Mouse (Mus musculus): ENCODE results near the gene Ppy.

The Ppy gene

GRCm38 (mm10) chr11:102087931-102088898 lies 12.9 kb downstream of the Ppy start, which contains the start of gene Mpp2:
TSS of gene Mpp2 (minus strand) at chr11:102088515.
- DNase-seq: peak; percentile 65 to 75

DNA sequence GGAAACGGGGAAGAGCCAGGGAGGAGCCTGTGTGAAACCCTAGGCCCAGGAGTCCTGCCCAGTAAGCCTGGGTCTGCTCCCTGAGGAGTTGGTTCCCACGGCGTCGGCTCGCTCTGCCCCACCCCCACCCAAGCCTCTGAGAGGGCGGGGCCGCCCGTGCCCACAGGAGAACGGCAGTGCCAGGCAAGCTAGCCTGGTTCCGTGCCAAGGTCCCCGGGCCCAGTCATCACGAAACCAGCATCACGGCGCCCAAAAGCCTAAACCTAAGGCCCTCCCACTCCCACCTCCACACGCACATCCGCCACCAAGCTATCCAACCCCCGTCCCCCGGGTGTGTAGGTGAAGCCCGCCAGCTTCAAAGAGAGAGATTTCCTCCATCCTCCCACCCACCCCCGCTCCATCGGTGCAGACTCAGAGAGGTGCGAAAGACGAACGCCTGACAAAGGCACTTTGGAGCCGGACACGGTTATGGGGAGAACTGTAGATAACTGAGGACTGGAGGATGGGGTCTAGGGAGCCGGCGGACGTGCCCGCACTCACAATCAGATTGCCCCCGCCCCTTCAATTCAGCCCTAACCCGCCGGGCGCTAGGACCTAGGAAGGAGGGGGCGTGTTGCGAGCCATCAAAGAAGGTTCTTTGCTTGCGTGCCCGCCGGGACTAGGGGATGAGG lies 13.9 kb downstream of the Ppy start:
- DNase-seq: peak; percentile 57 to 71

- no peak for DNase-seq
These were observed 14.8 kb downstream of the Ppy start for GRCm38 (mm10) chr11:102086331-102086730.

- peak in 1 of 2 experiments; percentile 26 for DNase-seq
These were observed 17.0 kb downstream of the Ppy start for GRCm38 (mm10) chr11:102084159-102084558.

DNA sequence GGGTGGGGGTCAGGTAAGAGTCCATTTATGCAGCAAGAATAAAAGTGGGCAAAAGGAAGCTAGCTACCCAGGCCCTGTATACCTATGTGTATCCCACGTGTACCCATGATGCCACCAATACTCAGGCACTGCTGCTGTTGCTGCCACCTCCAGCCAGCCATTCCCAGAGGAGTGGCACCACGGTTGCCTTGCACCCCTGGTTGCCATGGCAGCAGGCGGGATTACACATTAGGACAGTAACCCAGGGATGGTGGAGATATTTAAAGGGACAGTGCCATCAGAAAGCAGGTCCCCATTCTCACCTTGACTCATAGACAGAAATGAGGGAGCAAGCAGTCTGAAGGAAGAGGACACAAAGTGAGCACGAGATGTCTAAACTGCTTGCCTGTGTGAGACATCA lies 17.9 kb downstream of the Ppy start:
- no peak for DNase-seq

DNA sequence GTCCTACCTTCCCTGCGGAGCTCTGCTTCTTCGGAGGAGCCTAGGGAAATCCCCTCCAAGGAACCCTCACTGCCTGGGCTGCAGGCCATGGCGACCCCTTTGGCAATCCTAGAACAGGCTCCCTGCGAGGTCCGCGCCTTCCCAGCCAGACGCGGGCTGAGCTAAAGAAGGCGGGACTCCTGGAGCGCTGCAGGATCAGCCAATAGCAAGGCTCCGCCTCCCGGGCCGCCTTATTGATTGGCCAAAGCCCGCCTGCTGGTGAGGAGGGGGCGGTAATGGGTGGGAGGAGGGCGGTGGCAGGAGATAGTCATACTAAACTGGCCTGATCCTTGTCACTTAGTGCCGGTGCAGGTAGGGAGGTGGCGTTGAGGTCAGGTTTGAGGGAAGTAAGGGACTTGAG lies 18.8 kb downstream of the Ppy start:
- DNase-seq: peak; percentile 55 to 69

DNA sequence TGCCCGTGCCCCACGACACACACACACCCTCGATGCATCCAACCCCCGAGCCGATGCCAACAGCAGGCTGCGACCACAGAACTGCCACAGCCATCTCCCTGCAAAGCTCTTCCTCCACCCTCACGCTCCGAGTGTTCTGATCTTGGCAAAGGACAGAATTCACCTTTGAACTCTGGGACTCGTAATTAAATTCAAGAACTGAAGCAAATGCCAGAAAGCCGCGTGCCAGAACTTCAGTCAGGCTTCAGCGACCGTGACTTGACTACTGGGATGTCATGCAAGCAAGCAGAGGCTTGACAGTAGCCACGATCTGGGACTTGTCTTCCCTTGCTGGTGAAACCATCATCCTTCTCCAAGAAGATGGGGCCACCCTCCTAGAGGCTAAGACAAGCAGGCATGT lies 27.4 kb downstream of the Ppy start:
- DNase-seq: peak; percentile 63 to 73

DNA sequence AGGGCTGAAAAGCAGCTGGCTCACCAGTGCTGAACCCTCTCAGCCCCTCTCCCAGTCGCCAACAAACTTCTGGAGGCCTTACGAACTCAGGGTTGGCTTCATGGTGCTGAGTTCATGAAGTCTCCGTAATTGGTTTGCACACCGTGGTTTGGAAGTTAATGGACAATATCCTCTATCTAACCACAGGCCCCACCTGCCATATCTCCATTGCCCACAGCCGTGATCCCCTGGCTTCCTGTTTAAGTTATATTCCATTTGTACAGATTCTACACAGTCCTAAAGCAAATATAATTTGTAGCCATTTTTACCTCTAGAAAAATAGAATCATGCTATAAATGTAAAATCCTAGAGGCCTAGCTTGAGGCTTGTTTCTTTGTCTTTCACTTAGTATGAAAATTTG lies 28.4 kb downstream of the Ppy start:
- no peak for DNase-seq

GRCm38 (mm10) chr11:102070426-102070825 lies 30.7 kb downstream of the Ppy start:
- no peak for DNase-seq

GRCm38 (mm10) chr11:102069633-102070032 lies 31.5 kb downstream of the Ppy start:
- DNase-seq: no peak

DNA sequence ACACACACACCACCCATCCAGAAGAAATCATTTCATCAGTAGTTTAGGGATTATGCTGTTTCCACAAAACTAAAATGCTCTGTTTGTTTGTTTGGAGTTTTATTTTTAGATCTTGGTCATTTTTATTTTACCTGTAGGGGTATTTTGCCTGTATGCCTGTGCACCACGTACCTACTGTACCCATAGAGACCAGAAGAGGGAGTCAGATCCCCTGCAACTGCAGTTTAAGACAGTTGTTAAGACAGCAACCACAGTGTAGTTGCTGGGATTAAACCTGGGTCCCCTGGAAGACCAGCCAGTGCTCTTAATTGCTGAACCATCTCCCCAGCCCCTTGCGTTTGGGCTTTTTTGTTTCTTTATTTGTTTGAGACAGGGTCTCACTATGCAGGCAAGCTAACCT lies 32.1 kb downstream of the Ppy start:
- peak in 1 of 2 experiments; percentile 36 for DNase-seq

DNA sequence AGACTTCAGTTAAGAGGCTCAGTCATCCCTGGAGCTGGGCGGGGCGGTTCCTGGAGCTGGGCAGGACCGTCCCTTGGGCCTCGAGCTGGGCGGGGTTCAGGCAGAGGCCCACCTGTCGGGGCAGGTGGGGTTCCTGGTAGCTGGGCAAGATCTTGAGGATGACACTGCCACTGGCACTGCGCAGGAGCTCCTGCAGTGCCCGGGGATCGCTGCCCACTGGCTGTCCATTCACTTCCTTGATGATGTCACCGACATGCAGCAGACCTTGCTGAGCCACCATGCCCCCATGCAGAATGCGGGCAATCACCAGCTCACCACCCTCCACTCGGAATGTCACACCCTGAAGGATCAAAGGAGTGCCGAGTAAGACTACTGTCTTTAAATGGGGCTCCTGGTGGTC lies 38.0 kb downstream of the Ppy start:
- DNase-seq: no peak

DNA sequence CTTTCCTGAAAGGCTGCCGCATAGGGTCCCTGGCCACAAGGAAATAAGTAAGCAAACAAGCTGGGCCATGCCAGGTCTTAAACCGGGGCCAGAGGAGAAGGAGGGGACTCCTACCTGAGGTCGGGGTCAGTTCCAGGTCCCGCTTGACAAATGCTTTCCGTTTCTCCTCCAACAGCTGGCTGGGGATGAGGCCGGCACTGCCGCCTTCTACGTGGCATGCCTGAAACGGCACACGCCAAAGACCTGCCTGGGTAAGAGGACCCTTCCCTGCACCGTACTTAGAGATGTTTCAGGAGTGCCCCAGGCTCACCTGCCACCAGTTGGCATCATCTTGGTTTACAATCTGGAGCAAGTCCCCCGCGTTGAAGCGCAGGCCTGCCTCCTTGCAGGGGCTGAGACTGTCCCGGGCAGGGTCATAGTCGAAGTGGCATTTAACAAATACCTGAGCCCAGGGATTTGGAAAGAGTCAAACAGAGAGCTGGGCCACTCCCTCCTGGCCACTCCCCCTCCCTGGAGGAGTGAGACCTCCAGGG lies 39.1 kb downstream of the Ppy start:
- peak in 1 of 2 experiments; percentile 29 for DNase-seq

- DNase-seq: peak; percentile 75 to 79
These were observed 39.7 kb downstream of the Ppy start for GRCm38 (mm10) chr11:102061236-102061940.

GRCm38 (mm10) chr11:102053847-102054246 lies 47.3 kb downstream of the Ppy start:
- peak; percentile 41 to 79 for DNase-seq

GRCm38 (mm10) chr11:102053183-102053582 lies 47.9 kb downstream of the Ppy start:
- peak; percentile 56 to 81 for DNase-seq

GRCm38 (mm10) chr11:102052697-102053096 lies 48.4 kb downstream of the Ppy start:
- DNase-seq: no peak

DNA sequence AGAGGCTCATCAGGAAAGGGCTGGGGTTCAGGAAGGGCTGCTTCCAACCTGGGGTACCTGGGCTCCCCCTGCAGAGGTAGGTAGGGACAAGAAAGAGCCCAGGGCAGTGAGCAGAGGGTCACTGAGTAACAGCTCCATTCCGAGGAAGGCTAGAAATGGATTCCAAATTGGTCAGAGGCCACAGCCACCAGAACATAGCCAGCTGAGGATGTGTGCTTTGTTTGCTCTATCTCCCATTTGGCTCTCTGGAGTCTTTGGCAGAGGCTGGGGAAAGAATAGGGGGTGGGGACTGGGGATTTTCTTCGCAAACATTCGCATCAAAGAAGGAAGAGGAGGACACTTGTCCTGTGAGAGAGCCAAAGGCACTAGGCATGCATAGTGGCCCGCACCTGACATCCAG lies 49.2 kb downstream of the Ppy start:
- peak; percentile 43 for DNase-seq

DNA sequence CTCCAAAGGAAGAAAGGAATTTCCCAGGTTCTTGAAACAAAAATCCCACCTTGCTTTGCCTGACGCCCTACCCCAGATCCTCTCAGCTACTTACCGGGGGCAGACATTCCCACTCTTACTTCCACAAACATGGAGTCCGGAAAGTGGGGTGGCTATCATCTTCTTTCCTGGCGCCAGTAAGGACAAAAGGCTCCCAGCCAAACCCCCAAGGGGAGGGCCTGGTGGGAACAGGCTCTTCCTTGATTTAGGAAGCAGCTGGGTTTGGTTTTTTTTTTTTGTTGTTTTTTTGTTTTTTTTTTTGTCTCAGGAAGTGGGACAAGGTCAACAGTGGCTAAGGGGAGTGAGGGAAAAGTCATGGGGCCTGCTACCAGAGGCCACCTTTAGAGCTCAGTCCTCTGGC lies 49.6 kb downstream of the Ppy start:
- peak; percentile 81 to 88 for DNase-seq
